Mouse (Mus musculus): ENCODE measurements around the gene Arhgef11. TPM values are rescaled to one million over a fixed set of nuclear protein-coding genes. Genes with fewer than 3 reads are reported as not detected.

Gene Arhgef11
- polyA plus RNA-seq, 1 experiment from 2014 or later, result 14.4 TPM

DNA sequence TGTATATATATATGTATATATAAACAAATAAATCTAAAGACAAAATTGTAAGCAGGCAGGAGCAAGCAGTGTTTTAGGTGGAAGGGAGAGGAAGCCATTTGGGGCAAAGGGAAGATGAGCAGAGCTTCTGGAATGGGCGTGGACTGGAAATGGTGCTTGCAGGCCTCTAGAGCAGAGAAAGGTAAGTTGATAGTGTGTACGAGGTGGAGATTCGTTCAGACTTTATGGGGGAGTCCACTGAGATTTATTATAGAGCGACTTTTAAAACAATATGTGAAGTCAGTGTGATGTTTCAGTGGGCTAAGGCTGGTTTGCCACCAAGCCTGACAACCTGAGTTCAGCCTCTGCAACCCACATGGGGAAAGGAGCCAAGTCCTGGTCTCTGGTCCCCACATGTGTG, 7.5 kb downstream of the Arhgef11 start:
- Histone ChIP-seq H3K36me3 (no peaks in the 10 kb centered on the region), H3K9me3 (no peaks in the 10 kb centered on the region), H3K9ac (no peak overlapping the region), H3K4me1 (replicated peaks) (peaks cover 8% of the 10 kb centered on the region), H3K27ac (no peak overlapping the region), H3K27me3 (replicated peaks) (no peaks in the 10 kb centered on the region), H3K4me2 (replicated peaks) (no peak overlapping the region), H3K4me3 (replicated peaks) (no peak overlapping the region)
- 75% methylated on average over 4 of the region's 4 CpGs for WGBS
- ATAC-seq, result no peak

GRCm38 (mm10) chr3:87630899-87631298, 13.5 kb downstream of the Arhgef11 start:
- H3K4me3 ChIP-seq (replicated peaks), result no peak overlapping the region
- ATAC-seq, result no peak
- H3K27me3 ChIP-seq (replicated peaks), result no peaks in the 10 kb centered on the region
- 84% methylated on average over 9 of the region's 9 CpGs for whole genome bisulfite sequencing
- H3K36me3 ChIP-seq, result no peaks in the 10 kb centered on the region
- H3K4me2 ChIP-seq (replicated peaks), result no peak overlapping the region
- no peak overlapping the region for H3K9ac ChIP-seq
- H3K9me3 ChIP-seq, result no peaks in the 10 kb centered on the region
- 0 out of 2 replicates have a peak, but pooled peaks cover 7% of the 10 kb centered on the region for H3K4me1 ChIP-seq (replicated peaks)
- no peak overlapping the region for H3K27ac ChIP-seq

GRCm38 (mm10) chr3:87631408-87631807, 14.0 kb downstream of the Arhgef11 start:
- H3K4me3 ChIP-seq (replicated peaks), result no peak overlapping the region
- no peaks in the 10 kb centered on the region for H3K36me3 ChIP-seq
- 0 out of 2 replicates have a peak, but pooled peaks cover 7% of the 10 kb centered on the region for H3K4me1 ChIP-seq (replicated peaks)
- no peak for ATAC-seq
- H3K9me3 ChIP-seq, result no peaks in the 10 kb centered on the region
- WGBS, result 73% methylated on average over 4 of the region's 4 CpGs
- H3K27me3 ChIP-seq (replicated peaks), result no peaks in the 10 kb centered on the region
- H3K9ac ChIP-seq, result no peak overlapping the region
- no peak overlapping the region for H3K27ac ChIP-seq
- H3K4me2 ChIP-seq (replicated peaks), result no peak overlapping the region

DNA sequence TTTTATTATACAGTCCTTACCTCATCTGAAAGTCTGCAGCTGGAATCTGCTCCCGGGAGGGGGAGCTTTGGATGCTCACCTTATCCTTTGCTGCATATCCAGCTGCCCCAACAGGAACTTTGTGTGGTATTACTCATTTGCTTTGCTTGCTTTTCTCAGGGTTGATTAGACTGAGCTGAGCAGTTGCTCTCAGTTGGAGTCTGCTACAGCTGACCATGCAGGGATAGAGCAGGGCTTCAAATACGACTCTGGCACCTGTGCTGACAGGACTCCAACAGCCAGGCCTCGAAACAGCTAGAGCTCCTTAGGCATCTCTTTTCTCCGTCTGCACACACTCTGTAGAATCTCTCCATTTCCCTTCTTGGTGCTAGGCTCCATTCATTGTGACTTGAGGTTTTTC, 18.2 kb downstream of the Arhgef11 start:
- H3K27me3 ChIP-seq (replicated peaks), result no peaks in the 10 kb centered on the region
- H3K4me2 ChIP-seq (replicated peaks), result no peak overlapping the region
- no peaks in the 10 kb centered on the region for H3K36me3 ChIP-seq
- H3K4me3 ChIP-seq (replicated peaks), result no peak overlapping the region
- no peak overlapping the region for H3K27ac ChIP-seq
- no peaks in the 10 kb centered on the region for H3K9me3 ChIP-seq
- no peak overlapping the region for H3K9ac ChIP-seq
- 0 out of 2 replicates have a peak, but pooled peaks cover 7% of the 10 kb centered on the region for H3K4me1 ChIP-seq (replicated peaks)
- WGBS, result 60% methylated on average over 4 of the region's 4 CpGs
- ATAC-seq, result no peak

GRCm38 (mm10) chr3:87643453-87643852, 26.1 kb downstream of the Arhgef11 start:
- no peak overlapping the region for H3K4me2 ChIP-seq (replicated peaks)
- no peaks in the 10 kb centered on the region for H3K36me3 ChIP-seq
- H3K27ac ChIP-seq, result no peak overlapping the region
- 67% methylated on average over 1 of the region's 1 CpGs for WGBS
- no peak overlapping the region for H3K9ac ChIP-seq
- H3K4me1 ChIP-seq (replicated peaks), result no peaks in the 10 kb centered on the region
- no peaks in the 10 kb centered on the region for H3K27me3 ChIP-seq (replicated peaks)
- ATAC-seq, result no peak
- H3K4me3 ChIP-seq (replicated peaks), result no peak overlapping the region
- H3K9me3 ChIP-seq, result no peaks in the 10 kb centered on the region

GRCm38 (mm10) chr3:87646174-87646573, 28.8 kb downstream of the Arhgef11 start:
- Histone ChIP-seq H3K4me2 (replicated peaks) (no peak overlapping the region), H3K9me3 (no peaks in the 10 kb centered on the region), H3K36me3 (no peaks in the 10 kb centered on the region), H3K27ac (no peak overlapping the region), H3K4me3 (replicated peaks) (no peak overlapping the region), H3K4me1 (replicated peaks) (no peaks in the 10 kb centered on the region), H3K27me3 (replicated peaks) (no peaks in the 10 kb centered on the region), H3K9ac (no peak overlapping the region)
- no peak for ATAC-seq
- 95% methylated on average over 1 of the region's 1 CpGs for WGBS

DNA sequence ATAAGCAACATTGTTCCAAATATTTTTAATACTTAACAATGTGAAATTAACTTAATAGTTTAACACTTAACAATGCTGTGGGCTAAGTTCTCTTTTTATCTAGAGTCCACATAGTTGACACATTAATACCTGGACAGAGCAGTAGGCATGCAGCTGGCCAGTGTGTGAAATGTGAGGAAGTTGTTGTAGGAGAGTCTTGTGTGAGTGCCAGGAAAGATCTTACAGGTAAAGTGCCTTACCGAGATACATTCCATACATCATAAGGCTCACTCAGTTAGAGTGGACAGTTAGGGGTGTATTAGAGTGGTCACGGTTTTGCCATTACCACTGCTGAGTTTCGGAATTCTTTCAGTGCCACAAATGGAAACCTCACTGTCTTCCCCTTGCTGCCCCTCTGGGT, 31.7 kb downstream of the Arhgef11 start:
- 87% methylated on average over 3 of the region's 3 CpGs for WGBS
- Histone ChIP-seq H3K27ac (no peak overlapping the region), H3K4me1 (replicated peaks) (no peaks in the 10 kb centered on the region), H3K9me3 (no peaks in the 10 kb centered on the region), H3K36me3 (no peaks in the 10 kb centered on the region), H3K27me3 (replicated peaks) (no peaks in the 10 kb centered on the region), H3K4me2 (replicated peaks) (no peak overlapping the region), H3K4me3 (replicated peaks) (no peak overlapping the region), H3K9ac (no peak overlapping the region)
- no peak for ATAC-seq

- no peaks in the 10 kb centered on the region for H3K27me3 ChIP-seq (replicated peaks)
- no peak overlapping the region for H3K4me2 ChIP-seq (replicated peaks)
- H3K4me1 ChIP-seq (replicated peaks), result no peaks in the 10 kb centered on the region
- WGBS, result 73% methylated on average over 2 of the region's 2 CpGs
- H3K4me3 ChIP-seq (replicated peaks), result no peak overlapping the region
- H3K36me3 ChIP-seq, result no peaks in the 10 kb centered on the region
- no peak for ATAC-seq
- no peak overlapping the region for H3K9ac ChIP-seq
- no peak overlapping the region for H3K27ac ChIP-seq
- no peaks in the 10 kb centered on the region for H3K9me3 ChIP-seq
Observed at GRCm38 (mm10) chr3:87658348-87658747, 41.0 kb downstream of the Arhgef11 start.

DNA sequence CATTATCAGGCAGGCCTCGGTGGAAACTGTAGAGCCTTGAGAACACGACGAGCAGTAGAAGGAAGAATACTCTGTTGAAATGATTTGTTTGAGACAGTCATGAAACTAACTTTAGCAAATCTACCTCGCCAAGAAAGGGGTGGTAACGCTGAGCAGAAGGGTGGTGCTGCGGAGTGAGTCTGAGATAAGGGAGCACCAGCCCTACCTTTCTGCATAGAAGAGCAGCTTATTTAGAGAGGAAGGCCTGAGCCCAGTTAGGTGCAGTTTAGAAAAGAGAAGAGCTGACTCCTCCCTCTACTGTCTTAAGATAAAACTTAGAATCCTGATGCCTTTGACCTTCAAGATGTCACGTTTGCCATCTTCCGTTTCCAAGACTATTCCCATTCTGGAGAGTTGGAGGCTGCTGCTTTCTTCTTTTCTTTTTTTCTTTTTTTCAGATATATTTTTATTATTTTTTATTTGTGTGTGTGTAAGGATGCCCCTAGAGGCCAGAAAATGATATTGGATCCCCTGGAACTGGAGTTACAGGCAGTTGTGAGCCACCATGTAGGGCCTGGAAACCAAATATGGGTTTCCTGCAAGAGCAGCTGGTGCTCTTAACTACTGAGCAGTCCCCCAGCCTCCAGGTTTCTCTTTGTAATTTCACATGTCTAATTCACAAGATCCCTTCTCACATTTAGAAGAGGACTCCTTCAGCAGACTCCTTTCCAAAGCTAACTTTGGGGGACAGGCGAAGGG, 42.5 kb downstream of the Arhgef11 start:
- ATAC-seq, result no peak
- WGBS, result 83% methylated on average over 9 of the region's 9 CpGs
- Histone ChIP-seq H3K36me3 (no peaks in the 10 kb centered on the region), H3K4me3 (replicated peaks) (no peak overlapping the region), H3K9ac (no peak overlapping the region), H3K4me1 (replicated peaks) (no peaks in the 10 kb centered on the region), H3K9me3 (no peaks in the 10 kb centered on the region), H3K27me3 (replicated peaks) (no peaks in the 10 kb centered on the region), H3K27ac (no peak overlapping the region), H3K4me2 (replicated peaks) (no peak overlapping the region)

GRCm38 (mm10) chr3:87660479-87660878, 43.1 kb downstream of the Arhgef11 start:
- no peaks in the 10 kb centered on the region for H3K27me3 ChIP-seq (replicated peaks)
- no peak overlapping the region for H3K9ac ChIP-seq
- H3K4me2 ChIP-seq (replicated peaks), result no peak overlapping the region
- H3K4me1 ChIP-seq (replicated peaks), result no peaks in the 10 kb centered on the region
- no peak overlapping the region for H3K27ac ChIP-seq
- WGBS, result 85% methylated on average over 4 of the region's 4 CpGs
- no peak overlapping the region for H3K4me3 ChIP-seq (replicated peaks)
- no peaks in the 10 kb centered on the region for H3K36me3 ChIP-seq
- ATAC-seq, result no peak
- no peaks in the 10 kb centered on the region for H3K9me3 ChIP-seq

GRCm38 (mm10) chr3:87661291-87661690, 43.9 kb downstream of the Arhgef11 start:
- H3K36me3 ChIP-seq, result no peaks in the 10 kb centered on the region
- WGBS, result 93% methylated on average over 1 of the region's 1 CpGs
- H3K4me2 ChIP-seq (replicated peaks), result no peak overlapping the region
- H3K4me1 ChIP-seq (replicated peaks), result no peaks in the 10 kb centered on the region
- no peaks in the 10 kb centered on the region for H3K9me3 ChIP-seq
- H3K27me3 ChIP-seq (replicated peaks), result no peaks in the 10 kb centered on the region
- H3K4me3 ChIP-seq (replicated peaks), result no peak overlapping the region
- no peak overlapping the region for H3K27ac ChIP-seq
- no peak overlapping the region for H3K9ac ChIP-seq
- no peak for ATAC-seq

- Histone ChIP-seq H3K27me3 (replicated peaks) (no peaks in the 10 kb centered on the region), H3K36me3 (peaks cover 26% of the 10 kb centered on the region), H3K4me3 (replicated peaks) (no peak overlapping the region), H3K9ac (no peak overlapping the region), H3K4me1 (replicated peaks) (no peaks in the 10 kb centered on the region), H3K27ac (no peak overlapping the region), H3K4me2 (replicated peaks) (no peak overlapping the region), H3K9me3 (no peaks in the 10 kb centered on the region)
- WGBS, result 66% methylated on average over 2 of the region's 2 CpGs
- ATAC-seq, result no peak
Observed at GRCm38 (mm10) chr3:87718525-87718924, 101.2 kb downstream of the Arhgef11 start.

DNA sequence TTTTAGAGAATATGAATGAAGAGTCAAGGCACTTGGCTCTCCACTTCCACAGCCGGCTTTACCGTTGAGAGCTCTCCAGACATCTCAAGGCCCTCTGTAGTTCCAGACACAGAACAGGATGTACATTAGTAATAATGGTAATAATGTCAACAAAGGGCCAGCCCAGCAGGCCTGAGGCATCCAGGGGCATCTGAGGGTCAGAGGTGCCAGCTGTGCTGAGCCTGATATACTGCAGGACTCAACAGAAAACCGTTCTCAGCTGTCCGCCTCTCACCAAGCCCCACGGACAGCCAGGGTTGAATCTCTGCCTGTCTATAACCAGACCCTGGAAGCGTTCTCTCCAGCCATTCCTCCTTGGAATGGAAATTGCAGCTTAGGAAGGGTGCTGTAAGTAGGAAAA, 107.2 kb downstream of the Arhgef11 start:
- 34% methylated on average over 6 of the region's 6 CpGs for WGBS
- no peak overlapping the region for H3K9ac ChIP-seq
- no peak for ATAC-seq
- no peaks in the 10 kb centered on the region for H3K27me3 ChIP-seq (replicated peaks)
- H3K27ac ChIP-seq, result no peak overlapping the region
- no peaks in the 10 kb centered on the region for H3K9me3 ChIP-seq
- no peak overlapping the region for H3K4me3 ChIP-seq (replicated peaks)
- no peak overlapping the region for H3K4me2 ChIP-seq (replicated peaks)
- H3K4me1 ChIP-seq (replicated peaks), result no peaks in the 10 kb centered on the region
- H3K36me3 ChIP-seq, result peaks cover 50% of the 10 kb centered on the region

Data from intestine, embryonic 15.5 days (tissue).